Mouse (Mus musculus): ENCODE measurements around the gene Gm45521. TPM values are rescaled to one million over a fixed set of nuclear protein-coding genes. Genes with fewer than 3 reads are reported as not detected.

Gm45521 gene
- total RNA-seq, 2 experiments from 2014 or later = not detected

DNA sequence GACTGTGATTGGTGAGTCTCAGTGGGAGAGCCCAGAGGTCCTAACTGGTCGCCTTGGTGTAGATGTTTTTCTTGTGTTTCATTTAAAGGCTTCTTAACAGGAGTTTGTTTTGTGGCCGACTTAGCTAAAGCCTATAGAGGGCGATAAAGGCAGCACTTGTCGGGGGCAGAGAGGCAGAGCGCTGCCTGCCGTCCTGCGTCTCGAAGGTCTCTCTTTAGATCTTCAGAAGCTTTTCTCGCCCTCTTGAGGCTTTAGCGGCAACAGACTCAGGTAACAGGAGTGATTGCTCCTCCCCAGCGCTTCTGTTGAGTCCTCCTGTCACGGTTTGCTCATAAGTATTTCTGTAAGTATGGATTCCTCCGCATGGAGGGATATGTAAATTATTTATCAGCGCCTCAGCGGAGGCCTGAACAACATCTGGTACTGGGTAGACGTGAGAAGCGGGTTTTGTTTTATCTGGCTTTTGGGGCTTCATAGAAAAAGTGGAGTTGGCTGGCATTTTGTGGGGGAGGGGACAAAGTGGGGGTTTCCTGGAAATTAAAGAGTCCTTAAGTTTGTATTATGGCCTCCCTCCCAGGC lies 19.9 kb upstream of the Gm45521 start:
- intact Hi-C loops (cut with DNase I) = no loop called here
- TF ChIP-seq CTCF (IDR thresholded peaks at IDR 0.05) = peak; percentile 58
- no peak overlapping the region for H3K4me3 ChIP-seq
- DNase-seq = no peak
- peak overlapping the region; percentile 16; the same call in 1 of the 2 replicates for H3K27ac ChIP-seq

GRCm38 (mm10) chr14:7938809-7939784 lies 18.0 kb upstream of the Gm45521 start:
- Histone ChIP-seq H3K27ac (no peak overlapping the region), H3K4me3 (no peak overlapping the region)
- no peak for DNase-seq
- TF ChIP-seq CTCF (IDR thresholded peaks at IDR 0.05) = no peak
- intact Hi-C loops (cut with DNase I) = no loop called here

DNA sequence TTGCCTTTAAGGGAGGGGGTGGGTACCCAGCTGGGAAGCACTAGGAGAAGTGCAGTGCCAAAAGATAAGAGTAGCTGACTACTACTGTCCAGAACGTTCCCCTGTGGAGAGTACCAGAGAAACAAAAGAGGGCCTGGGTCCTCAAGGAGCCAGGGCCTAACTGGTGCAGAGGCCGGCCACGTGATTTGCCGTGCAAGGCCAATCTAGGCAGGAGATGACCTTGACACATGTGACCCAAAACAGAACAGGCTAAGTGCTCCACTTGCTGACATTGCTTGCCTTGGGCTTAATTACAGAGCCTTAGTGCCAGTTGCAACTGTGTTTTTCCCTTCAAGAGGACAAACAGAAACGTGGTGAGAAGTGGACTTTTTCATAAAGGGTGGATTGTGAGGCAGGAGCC lies 15.7 kb upstream of the Gm45521 start:
- DNase-seq = no peak
- TF ChIP-seq CTCF (IDR thresholded peaks at IDR 0.05) = no peak
- intact Hi-C loops (cut with DNase I) = loop anchor here (5.0 kb wide), 1 partner anchor 69 kb away; no protein-coding TSS in a partner anchor
- Histone ChIP-seq H3K27ac (0 out of 2 replicates have a peak overlapping the region, but pooled peaks have one; percentile 9), H3K4me3 (no peak overlapping the region)

- intact Hi-C loops (cut with DNase I) = loop anchor here (5.0 kb wide), 1 partner anchor 71 kb away; no protein-coding TSS in a partner anchor
- Histone ChIP-seq H3K27ac (peak overlapping the region; percentile 73), H3K4me3 (no peak overlapping the region)
- no peak for TF ChIP-seq CTCF (IDR thresholded peaks at IDR 0.05)
- DNase-seq = peak; percentile 60
These were observed 13.8 kb upstream of the Gm45521 start for GRCm38 (mm10) chr14:7943101-7943800.

DNA sequence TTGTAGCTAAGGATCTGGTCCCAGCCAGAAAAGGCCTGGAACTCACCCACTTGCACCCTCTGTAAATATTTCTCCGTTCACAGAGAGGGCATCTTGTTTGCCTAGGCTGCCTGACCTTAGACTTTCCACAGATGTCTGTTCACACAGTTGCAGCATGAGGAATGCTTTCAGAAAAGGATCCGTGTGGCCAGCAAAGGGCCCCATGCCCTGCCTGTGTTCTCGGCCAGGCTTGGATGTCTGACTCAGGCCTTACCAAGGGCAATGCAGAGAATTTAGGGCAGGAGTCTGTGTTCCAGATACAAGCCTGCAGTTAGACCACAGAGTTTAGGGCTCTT lies 13.3 kb upstream of the Gm45521 start:
- TF ChIP-seq CTCF (IDR thresholded peaks at IDR 0.05) = no peak

DNA sequence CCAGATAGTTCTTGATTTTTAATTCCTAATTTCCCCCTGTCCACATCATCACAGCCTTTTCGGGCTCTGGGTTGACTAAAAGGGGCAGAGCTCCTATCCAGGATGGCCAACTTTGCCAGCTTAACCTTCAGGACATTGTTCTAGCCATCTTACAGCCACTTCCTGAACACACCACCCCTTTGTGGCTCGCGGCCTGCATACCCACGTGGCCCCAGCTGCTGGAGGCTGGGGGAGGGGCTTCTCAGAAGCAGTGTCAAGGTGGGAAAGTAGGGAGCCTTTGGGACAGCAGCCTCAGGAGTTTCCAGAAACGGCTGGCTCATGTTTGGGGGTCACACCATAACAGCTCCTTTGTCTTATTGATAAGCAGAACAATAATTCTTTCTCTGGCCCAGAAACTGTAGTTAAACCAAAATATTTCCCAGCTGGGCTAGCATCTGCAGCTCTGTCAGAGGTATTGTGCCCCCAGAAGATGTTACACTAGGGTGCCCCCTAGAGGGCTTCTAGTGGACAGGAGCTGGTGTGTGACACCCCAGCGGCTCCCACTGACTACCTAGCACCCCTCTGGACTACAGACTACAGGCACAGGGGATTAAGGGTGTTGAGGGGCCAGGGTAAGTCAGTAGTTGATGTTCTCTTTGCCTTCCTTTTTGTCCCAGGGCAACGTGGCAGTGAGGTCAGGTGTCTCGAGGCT lies 12.6 kb upstream of the Gm45521 start:
- Histone ChIP-seq H3K4me3 (no peak overlapping the region), H3K27ac (peak overlapping the region; percentile 73)
- peak; percentile 44 for TF ChIP-seq CTCF (IDR thresholded peaks at IDR 0.05)
- DNase-seq = no peak
- intact Hi-C loops (cut with DNase I) = loop anchor here (5.0 kb wide), 1 partner anchor 72 kb away; no protein-coding TSS in a partner anchor

More for the DNA sequence above, 13.3 kb upstream of the Gm45521 start:
- intact Hi-C loops (cut with DNase I) = loop anchor here (5.0 kb wide), 1 partner anchor 71 kb away; no protein-coding TSS in a partner anchor
- no peak overlapping the region for H3K4me3 ChIP-seq
- peak overlapping the region; percentile 73 for H3K27ac ChIP-seq
- DNase-seq = peak; percentile 46

GRCm38 (mm10) chr14:7945261-7945660 lies 11.8 kb upstream of the Gm45521 start:
- TF ChIP-seq CTCF (IDR thresholded peaks at IDR 0.05) = no peak
- intact Hi-C loops (cut with DNase I) = no loop called here
- H3K4me3 ChIP-seq = no peak overlapping the region
- no peak for DNase-seq
- 0 out of 2 replicates have a peak overlapping the region, but pooled peaks have one; percentile 73 for H3K27ac ChIP-seq

- no peak overlapping the region for H3K4me3 ChIP-seq
- TF ChIP-seq CTCF (IDR thresholded peaks at IDR 0.05) = no peak
- intact Hi-C loops (cut with DNase I) = no loop called here
- no peak for DNase-seq
- no peak overlapping the region for H3K27ac ChIP-seq
These were observed 5.9 kb upstream of the Gm45521 start for GRCm38 (mm10) chr14:7951234-7951633.

GRCm38 (mm10) chr14:7952610-7953254 lies 4.4 kb upstream of the Gm45521 start:
- no peak for TF ChIP-seq CTCF (IDR thresholded peaks at IDR 0.05)
- peak; percentile 53 for DNase-seq
- intact Hi-C loops (cut with DNase I) = no loop called here
- H3K4me3 ChIP-seq = no peak overlapping the region
- H3K27ac ChIP-seq = peak overlapping the region; percentile 73

DNA sequence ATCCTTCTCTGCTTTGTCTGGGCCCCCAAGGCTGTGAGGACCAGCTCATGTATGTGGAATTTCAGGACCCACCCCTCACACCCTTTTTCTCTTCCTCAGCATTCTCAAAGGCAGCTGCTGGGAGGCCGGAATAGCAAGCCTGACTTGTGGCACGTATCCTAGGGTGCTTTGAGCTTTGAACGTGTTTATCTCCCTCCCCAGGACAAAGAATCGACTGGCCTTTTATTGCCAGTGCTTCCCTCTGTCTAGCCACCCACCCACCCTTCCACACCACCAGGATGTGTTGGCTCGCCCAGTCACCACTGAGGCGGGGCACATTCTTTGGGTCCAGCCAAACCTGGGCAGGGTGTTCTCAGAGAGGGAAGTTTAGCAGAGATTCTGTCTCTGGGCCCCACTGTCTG lies 3.0 kb upstream of the Gm45521 start:
- Histone ChIP-seq H3K27ac (peak overlapping the region; percentile 73), H3K4me3 (no peak overlapping the region)
- no peak for DNase-seq
- no peak for TF ChIP-seq CTCF (IDR thresholded peaks at IDR 0.05)
- intact Hi-C loops (cut with DNase I) = no loop called here

DNA sequence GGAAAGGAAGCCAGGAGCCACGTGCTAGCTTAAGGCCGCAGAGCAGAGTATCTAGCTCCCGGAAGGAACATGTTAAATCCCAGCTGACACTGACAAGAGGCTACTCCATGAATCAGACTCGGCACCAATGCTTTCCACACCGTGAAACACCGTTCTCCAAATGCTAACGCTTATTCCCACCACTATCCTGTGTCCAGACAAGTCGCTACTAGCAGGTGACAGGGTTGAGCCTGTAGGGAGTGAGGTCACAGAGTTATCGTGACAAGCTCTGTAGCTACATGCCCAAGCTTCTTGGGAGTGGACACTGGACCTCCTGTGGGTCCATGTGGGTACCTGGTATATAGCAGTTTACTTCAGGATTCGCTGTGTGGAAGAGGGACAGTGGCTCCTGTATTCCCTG lies 661 bp upstream of the Gm45521 start:
- Histone ChIP-seq H3K27ac (no peak overlapping the region), H3K4me3 (no peak overlapping the region)
- intact Hi-C loops (cut with DNase I) = loop anchor here (5.0 kb wide), 1 partner anchor 139 kb away; the partner anchor contains the start of gene Flnb
- TF ChIP-seq CTCF (IDR thresholded peaks at IDR 0.05) = no peak
- no peak for DNase-seq
